In the genomic region with DNA sequence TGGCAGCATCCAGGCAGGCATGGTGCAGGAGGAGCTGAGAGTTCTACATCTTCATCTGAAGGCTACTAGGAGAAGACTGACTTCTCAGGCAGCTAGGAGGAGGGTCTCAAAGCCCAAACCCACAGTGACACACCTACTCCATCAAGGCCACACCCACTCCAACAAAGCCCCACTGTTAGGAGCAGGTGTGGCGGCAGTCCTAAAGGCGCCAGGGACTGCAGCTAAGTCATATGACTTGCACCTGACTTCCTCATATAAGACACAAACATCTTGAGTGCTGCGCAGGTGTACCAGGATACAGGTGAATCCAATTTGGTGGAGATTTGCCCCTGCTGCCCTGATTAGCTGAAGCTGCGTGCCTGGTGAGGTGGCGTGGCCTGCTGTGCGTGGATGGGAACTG, we compare ENCODE assay signal across 8 mouse cellular contexts. TPM values are rescaled to one million over a fixed set of nuclear protein-coding genes. Genes with fewer than 3 reads are reported as not detected.
DNase-seq lines count a peak whose midpoint lies in the region; TF ChIP-seq lines count a peak whose summit lies in the region.
"Not testable (repeated sequence)": the region's sequence is repeated elsewhere in the genome, so short reads cannot be mapped to it uniquely, and the experiment has no call there.
"Had no signal": no experiment of that assay in that cellular context is flagged by ENCODE, and none has a peak within 500 bp of the region (broad histone marks: within the 10 kb centered on the region; RNA-seq: fewer than 3 reads in every experiment).

A gene (minus strand): TSS at position 101 of the 400 bp plus-strand sequence.

- H3K27ac ChIP-seq in layer of hippocampus, adult 2 months: not testable (repeated sequence)

- not testable (repeated sequence) for DNase-seq in frontal cortex, adult 2 months (ENCODE audit: extremely low spot score in 1 of 2, low spot score in 1 of 2); gastrocnemius, postnatal 14 days; heart, adult 8-10 months (ENCODE audit: low spot score); layer of hippocampus, adult 2 months (ENCODE audit: low spot score in 2 of 2); layer of hippocampus, postnatal 36 days; left cerebral cortex, postnatal 14 days (ENCODE audit: low spot score in 2 of 2); urinary bladder, adult 2 months (ENCODE audit: low spot score)

- TF ChIP-seq CTCF in layer of hippocampus, adult 2 months (conservative IDR thresholded peaks at IDR 0.05): not testable (repeated sequence)

- intact Hi-C loops in gastrocnemius, postnatal 14 days (cut with DNase I; ENCODE audit: low total_unique reads); left cerebral cortex, postnatal 14 days (cut with DNase I): not testable (repeated sequence)

- not testable (repeated sequence) for H3K4me3 ChIP-seq in layer of hippocampus, adult 2 months

RNA-seq across cellular contexts. Expression of the gene that starts here (rescaled TPM):
- polyA plus RNA-seq in frontal cortex, adult 2 months (2012; rRNA removed): 30.3 and 32.1 TPM in 2 replicates
- 10 to 100 TPM; 36.3 to 37.2 TPM for total RNA-seq in gastrocnemius, postnatal 14 days (2021)
- 10 to 100 TPM; 20.5 to 28.9 (median 23.9) TPM for total RNA-seq in heart, adult 8-10 months (2022)
- 10 to 100 TPM; 44.7 to 46.5 TPM for total RNA-seq in layer of hippocampus, adult 2 months (2021)
- 10 to 100 TPM; 41.8 to 45.5 TPM for total RNA-seq in layer of hippocampus, postnatal 36 days (2021)
- total RNA-seq in left cerebral cortex, postnatal 14 days (2021): 10 to 100 TPM; 52.3 to 53.7 TPM
- 9.8 and 10.9 TPM in 2 replicates for polyA plus RNA-seq in urinary bladder, adult 2 months (2012; rRNA removed)
- total RNA-seq: megakaryocyte progenitor cell, adult 5-6 weeks had no signal
